Mouse (Mus musculus): Measurements from ENCODE around the gene Becn1. TPM values are rescaled to one million over a fixed set of nuclear protein-coding genes. Genes with fewer than 3 reads are reported as not detected.
A peak's percentile ranks its signal among the peaks of the same experiment; 100 is the strongest.

Gene Becn1
- total and polyA plus RNA-seq, 3 experiments: 122 to 167 TPM; not detected in 1

- TF ChIP-seq EP300 (IDR thresholded peaks at IDR 0.05; ENCODE audit: low read depth in 1 of 2, low read length in 2 of 2): peak; percentile 97
- TF ChIP-seq ELF1 (IDR thresholded peaks at IDR 0.05; ENCODE audit: low read depth, low read length): peak; percentile 74
- peak; percentile 78 for TF ChIP-seq MAZ (IDR thresholded peaks at IDR 0.05; ENCODE audit: low read depth, low read length)
- TF ChIP-seq CHD1 (IDR thresholded peaks at IDR 0.05; ENCODE audit: low read depth, low read length): peak; percentile 44; the same call in 1 of the 2 replicates
- TF ChIP-seq CTCF (IDR thresholded peaks at IDR 0.05 in 2 of 3, conservative IDR thresholded peaks at IDR 0.05 in 1 of 3; ENCODE audit: control insufficient read depth in 1 of 3, insufficient read depth in 1 of 3, low read depth in 2 of 3, low read length in 3 of 3, poor library complexity in 1 of 3, severe bottlenecking in 1 of 3): 0 out of 6 replicates have a peak, but pooled peaks of 1 of the 3 experiments have one; percentile 7
- TF ChIP-seq TAL1 (IDR thresholded peaks at IDR 0.05; ENCODE audit: low read length): peak; percentile 96
- peak; percentile 90 for TF ChIP-seq USF1 (IDR thresholded peaks at IDR 0.05; ENCODE audit: low read depth, low read length)
- peak; percentile 89 to 90 for TF ChIP-seq POLR2A (IDR thresholded peaks at IDR 0.05; ENCODE audit: control insufficient read depth in 1 of 2, insufficient read depth in 1 of 2, low read depth in 1 of 2, low read length in 2 of 2, poor library complexity in 1 of 2)
- TF ChIP-seq JUND (IDR thresholded peaks at IDR 0.05; ENCODE audit: low read depth, low read length): no peak; the same call in 1 of the 2 replicates
- TF ChIP-seq ZKSCAN1 (IDR thresholded peaks at IDR 0.05; ENCODE audit: low read depth, low read length): no peak
- peak; percentile 59; the same call in 1 of the 2 replicates for TF ChIP-seq MAFK (IDR thresholded peaks at IDR 0.05; ENCODE audit: borderline replicate concordance, low read depth, low read length)
- TF ChIP-seq MYC (IDR thresholded peaks at IDR 0.05; ENCODE audit: low read depth, low read length): peak; percentile 100
- TF ChIP-seq ETS1 (IDR thresholded peaks at IDR 0.05; ENCODE audit: low read depth, low read length): peak; percentile 86
- peak; percentile 99 for TF ChIP-seq MAX (IDR thresholded peaks at IDR 0.05; ENCODE audit: low read length)
- TF ChIP-seq POLR2AphosphoS2 (IDR thresholded peaks at IDR 0.05; ENCODE audit: low read length): peak; percentile 89
- peak; percentile 74 for TF ChIP-seq NRF1 (IDR thresholded peaks at IDR 0.05; ENCODE audit: insufficient read depth, low read depth, low read length, poor library complexity, severe bottlenecking)
- TF ChIP-seq MEF2A (IDR thresholded peaks at IDR 0.05; ENCODE audit: extremely low read depth, insufficient replicate concordance, low read depth, low read length, poor library complexity, severe bottlenecking): peak; percentile 38; the same call in 1 of the 2 replicates
Observed at GRCm38 (mm10) chr11:101315665-101316500, 13.8 kb upstream of the Becn1 start, which contains the start of gene Psme3 (continued).

GRCm38 (mm10) chr11:101315082-101315650 is 13.1 kb upstream of the Becn1 start:
- Histone ChIP-seq H3K79me2 (ENCODE audit: control insufficient read depth, insufficient read depth, low read length, poor library complexity) (peaks cover 33% of the 10 kb centered on the region), H3K9me3 (replicated peaks; ENCODE audit: insufficient read depth, low read length) (no peaks in the 10 kb centered on the region), H3K27ac (ENCODE audit: control insufficient read depth, low read depth, low read length) (peak overlapping the region; percentile 100), H3K9ac (ENCODE audit: control insufficient read depth, low read depth, low read length, poor library complexity, severe bottlenecking) (peak overlapping the region; percentile 97), H3K27me3 (ENCODE audit: control insufficient read depth in 1 of 2, insufficient read depth in 2 of 2, low read length in 2 of 2) (no peaks in the 10 kb centered on the region), H3K4me1 (ENCODE audit: control insufficient read depth in 1 of 2, insufficient read depth in 2 of 2, low read length in 2 of 2) (peaks cover 22 to 32% of the 10 kb centered on the region in 2 experiments), H3K36me3 (ENCODE audit: control insufficient read depth in 1 of 2, insufficient read depth in 2 of 2, low read length in 2 of 2) (peaks cover 25 to 48% of the 10 kb centered on the region in 2 experiments), H3K4me3 (ENCODE audit: control insufficient read depth in 1 of 2, insufficient read depth in 1 of 2, low read depth in 2 of 2, low read length in 2 of 2) (peak overlapping the region; percentile 94 to 96)
- no peak for DNase-seq (ENCODE audit: low read depth, low spot score)
- TF ChIP-seq CHD2 (IDR thresholded peaks at IDR 0.05; ENCODE audit: low read length) (no peak), ZNF384 (IDR thresholded peaks at IDR 0.05; ENCODE audit: low read depth, low read length) (peak; percentile 77), MAX (IDR thresholded peaks at IDR 0.05; ENCODE audit: low read length) (no peak), TAL1 (IDR thresholded peaks at IDR 0.05; ENCODE audit: low read length) (no peak), CHD1 (IDR thresholded peaks at IDR 0.05; ENCODE audit: low read depth, low read length) (0 out of 2 replicates have a peak, but pooled peaks have one; percentile 42)
